Mouse (Mus musculus): ENCODE measurements around the gene Heatr1. TPM values are rescaled to one million over a fixed set of nuclear protein-coding genes. Genes with fewer than 3 reads are reported as not detected.

Heatr1 gene
- polyA plus RNA-seq, 1 experiment from 2014 or later = 5.4 TPM

DNA sequence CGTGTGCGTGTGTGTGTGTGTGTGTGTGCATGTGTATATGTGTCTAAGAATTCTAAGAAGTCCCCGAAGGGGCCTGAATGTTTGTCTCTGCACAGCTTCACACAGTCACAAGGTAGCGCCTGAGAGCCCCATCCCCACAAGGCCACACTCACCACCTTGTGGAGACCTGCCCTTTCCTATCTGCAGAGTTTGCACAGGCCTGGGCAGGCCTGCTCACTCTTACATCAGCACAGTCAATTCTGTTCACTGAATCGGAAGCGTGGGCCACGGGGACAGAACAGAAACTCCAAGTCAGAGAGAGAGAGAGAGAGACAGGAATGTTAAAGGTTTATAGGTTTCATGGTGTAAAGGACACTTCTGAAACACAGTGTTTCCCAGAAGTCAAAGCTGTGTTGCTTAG lies 90.8 kb downstream of the Heatr1 start:
- no peak overlapping the region for H3K27ac ChIP-seq (ENCODE audit: low read depth)
- H3K4me2 ChIP-seq (ENCODE audit: low read depth, low read length) = no peak overlapping the region
- 72% methylated on average over 7 of the region's 7 CpGs for WGBS (ENCODE audit: insufficient replicate concordance)
- H3K9ac ChIP-seq (replicated peaks) = no peak overlapping the region
- H3K27me3 ChIP-seq (ENCODE audit: insufficient read depth, low read length) = no peaks in the 10 kb centered on the region
- H3K4me3 ChIP-seq (ENCODE audit: low read depth, low read length) = no peak overlapping the region
- no peaks in the 10 kb centered on the region for H3K9me3 ChIP-seq (ENCODE audit: low read length)
- peak; percentile 50; the same call in 1 of the 2 replicates for ATAC-seq
- DNase-seq = no peak
- TF ChIP-seq CTCF (IDR thresholded peaks at IDR 0.05; ENCODE audit: low read depth) (no peak), EP300 (IDR thresholded peaks at IDR 0.05; ENCODE audit: low read depth) (no peak)
- no peaks in the 10 kb centered on the region for H3K4me1 ChIP-seq (ENCODE audit: insufficient read depth)
- H3K36me3 ChIP-seq (replicated peaks; ENCODE audit: insufficient read depth, low read length) = no peaks in the 10 kb centered on the region

Other genes with a start within 250 kb of the Heatr1 start
- 3.2 and 4.1 TPM in 2 replicates for gene Mtr, start 136.9 kb upstream of the Heatr1 start, polyA plus RNA-seq (2015; fragmentation: Nextera tagmentation; extraction: Ambion mirVana)
- 1.1 and 12.2 TPM in 2 replicates for gene Actn2, start 54.3 kb upstream of the Heatr1 start, polyA plus RNA-seq (2015; fragmentation: Nextera tagmentation; extraction: Ambion mirVana)
- 16.2 and 16.5 TPM in 2 replicates for gene Lgals8, start 69.9 kb downstream of the Heatr1 start, polyA plus RNA-seq (2015; fragmentation: Nextera tagmentation; extraction: Ambion mirVana)
- gene Edaradd, start 125.4 kb downstream of the Heatr1 start, polyA plus RNA-seq (2015; fragmentation: Nextera tagmentation; extraction: Ambion mirVana) = 0.33 and 0.38 TPM in 2 replicates
- 5.6 and 6.8 TPM in 2 replicates for gene Ero1lb, start 170.8 kb downstream of the Heatr1 start, polyA plus RNA-seq (2015; fragmentation: Nextera tagmentation; extraction: Ambion mirVana)

Measured in liver, postnatal 0 days (tissue).